Mouse (Mus musculus) brain, embryonic 14.5 days (tissue): Measurements from ENCODE around the gene Lrpprc. TPM values are rescaled to one million over a fixed set of nuclear protein-coding genes. Genes with fewer than 3 reads are reported as not detected.
A peak's percentile ranks its signal among the peaks of the same experiment; 100 is the strongest.
"Not testable (repeated sequence)": the region's sequence is repeated elsewhere in the genome, so short reads cannot be mapped to it uniquely, and the experiment has no call there.

Source experiments
- DNase-seq: peaks from one replicate; pipeline ENCODE4 v3.0.0-alpha.2; 2011; ENCODE audit warnings: low read depth
- CTCF ChIP-seq: fragments of 200-500 bp; IDR thresholded peaks from 2 replicates; pipeline ENCODE4 v1.5.1; 2012; ENCODE audit warnings: inconsistent platforms, mild to moderate bottlenecking, moderate library complexity, borderline replicate concordance; ENCODE audit not compliant: insufficient read depth, insufficient read length; ENCODE audit errors: extremely low read depth
- POLR2A ChIP-seq: fragments of 200-500 bp; IDR thresholded peaks from 2 replicates; pipeline ENCODE4 v1.6.1; 2012; ENCODE audit warnings: mild to moderate bottlenecking, inconsistent platforms, borderline replicate concordance; ENCODE audit not compliant: poor library complexity, insufficient read depth, insufficient read length, severe bottlenecking; ENCODE audit errors: extremely low read depth
- polyA plus RNA-seq: library from polyadenylated mRNA; depleted of rRNA; stranded (reverse); fragments of >200 nt; gene quantifications from 2 replicates; pipeline ENCODE4 v1.2.3, GENCODE M21; 2012; rRNA removed

Gene Lrpprc
- 17.6 and 27.3 TPM in 2 replicates for polyA plus RNA-seq

GRCm38 (mm10) chr17:84790447-84791098, at the start of gene Lrpprc:
Gene Lrpprc (minus strand): TSS chr17:84790789.
- peak; percentile 48 for TF ChIP-seq POLR2A
- no peak for TF ChIP-seq CTCF
- DNase-seq, result peak; percentile 99

GRCm38 (mm10) chr17:84837780-84838179, 47.2 kb upstream of the Lrpprc start:
- TF ChIP-seq POLR2A (no peak), CTCF (peak; percentile 91)
- DNase-seq, result peak; percentile 89

GRCm38 (mm10) chr17:84835249-84835648, 44.7 kb upstream of the Lrpprc start:
- TF ChIP-seq POLR2A, result no peak
- no peak for TF ChIP-seq CTCF
- DNase-seq, result no peak

GRCm38 (mm10) chr17:84832346-84832745, 41.8 kb upstream of the Lrpprc start:
- TF ChIP-seq CTCF (no peak), POLR2A (no peak)
- no peak for DNase-seq

- TF ChIP-seq POLR2A (no peak), CTCF (no peak)
- DNase-seq, result no peak
Observed at GRCm38 (mm10) chr17:84828301-84828700, 37.7 kb upstream of the Lrpprc start.

- TF ChIP-seq CTCF (no peak), POLR2A (no peak)
- peak; percentile 35 for DNase-seq
Observed at GRCm38 (mm10) chr17:84820603-84821002, 30.0 kb upstream of the Lrpprc start.

- no peak for DNase-seq
- TF ChIP-seq CTCF, result no peak
- TF ChIP-seq POLR2A, result no peak
Observed at GRCm38 (mm10) chr17:84818390-84818789, 27.8 kb upstream of the Lrpprc start.

- TF ChIP-seq POLR2A (no peak), CTCF (no peak)
- peak; percentile 90 for DNase-seq
Observed at GRCm38 (mm10) chr17:84816014-84816461, 25.4 kb upstream of the Lrpprc start.

- TF ChIP-seq CTCF (no peak), POLR2A (no peak)
Observed at GRCm38 (mm10) chr17:84814905-84815304, 24.3 kb upstream of the Lrpprc start.

GRCm38 (mm10) chr17:84814192-84814591, 23.6 kb upstream of the Lrpprc start:
- DNase-seq, result not testable (repeated sequence)

More at GRCm38 (mm10) chr17:84814905-84815304, 24.3 kb upstream of the Lrpprc start:
- DNase-seq, result peak; percentile 7

- DNase-seq, result no peak
- TF ChIP-seq POLR2A (no peak), CTCF (no peak)
Observed at GRCm38 (mm10) chr17:84792006-84792405, 1.4 kb upstream of the Lrpprc start.

- no peak for DNase-seq
- TF ChIP-seq POLR2A (no peak), CTCF (no peak)
Observed at GRCm38 (mm10) chr17:84791156-84791555, 567 bp upstream of the Lrpprc start.

- TF ChIP-seq CTCF (no peak), POLR2A (no peak)
- DNase-seq, result no peak
Observed at GRCm38 (mm10) chr17:84790043-84790442, 546 bp downstream of the Lrpprc start.
